Mouse (Mus musculus) embryo, embryonic 9.5 days (tissue): ENCODE data around the gene Myoz2.

Experiments
- DNase-seq: peaks from one replicate; pipeline ENCODE4 v3.0.0-alpha.2; 2017; ENCODE audit errors: extremely low spot score

The Myoz2 gene

DNA sequence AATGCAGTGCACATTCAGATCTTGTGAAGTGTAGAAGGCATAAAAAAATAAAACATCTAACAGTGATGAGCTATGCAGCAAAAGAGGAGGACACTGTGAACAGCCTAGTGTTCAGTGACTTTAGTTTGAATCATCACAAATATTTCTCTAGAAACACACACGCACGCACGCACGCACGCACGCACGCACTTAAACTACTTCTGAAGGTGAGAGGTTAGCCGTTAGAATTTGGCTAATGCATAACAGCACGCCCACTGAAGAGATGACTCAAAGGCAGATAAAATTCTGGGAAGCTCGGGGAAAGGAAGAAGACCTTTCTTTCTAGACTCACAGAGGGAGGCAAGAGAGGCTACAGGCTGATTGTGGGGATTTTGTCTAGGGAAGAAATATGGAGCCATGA lies 27.4 kb downstream of the Myoz2 start:
- DNase-seq: no peak

- no peak for DNase-seq
These were observed 33.8 kb downstream of the Myoz2 start for GRCm38 (mm10) chr3:123001053-123001452.

- DNase-seq: no peak
These were observed 36.3 kb downstream of the Myoz2 start for GRCm38 (mm10) chr3:122998511-122998910.

GRCm38 (mm10) chr3:122996968-122997367 lies 37.8 kb downstream of the Myoz2 start:
- no peak for DNase-seq

DNA sequence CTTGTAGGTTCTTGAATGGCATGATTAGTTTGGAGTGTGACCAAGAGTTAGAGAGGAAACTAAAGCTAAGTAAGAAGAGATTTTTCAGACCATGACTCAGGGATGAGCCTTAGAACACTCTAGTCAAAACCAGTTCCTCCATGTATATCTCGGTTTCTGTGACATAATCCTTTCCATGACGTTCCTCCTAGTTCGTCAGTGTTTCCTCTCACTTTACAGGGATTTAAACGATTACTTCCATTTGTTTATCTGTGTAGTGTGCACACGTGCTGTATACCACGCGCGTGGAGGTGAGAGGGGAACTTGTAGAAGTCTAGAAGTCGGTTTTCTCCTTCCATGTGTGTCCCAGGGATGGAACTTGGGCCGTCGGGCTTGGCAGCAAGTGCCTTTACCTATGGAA lies 47.9 kb downstream of the Myoz2 start:
- DNase-seq: no peak

- no peak for DNase-seq
These were observed 48.4 kb downstream of the Myoz2 start for GRCm38 (mm10) chr3:122986386-122986785.

DNA sequence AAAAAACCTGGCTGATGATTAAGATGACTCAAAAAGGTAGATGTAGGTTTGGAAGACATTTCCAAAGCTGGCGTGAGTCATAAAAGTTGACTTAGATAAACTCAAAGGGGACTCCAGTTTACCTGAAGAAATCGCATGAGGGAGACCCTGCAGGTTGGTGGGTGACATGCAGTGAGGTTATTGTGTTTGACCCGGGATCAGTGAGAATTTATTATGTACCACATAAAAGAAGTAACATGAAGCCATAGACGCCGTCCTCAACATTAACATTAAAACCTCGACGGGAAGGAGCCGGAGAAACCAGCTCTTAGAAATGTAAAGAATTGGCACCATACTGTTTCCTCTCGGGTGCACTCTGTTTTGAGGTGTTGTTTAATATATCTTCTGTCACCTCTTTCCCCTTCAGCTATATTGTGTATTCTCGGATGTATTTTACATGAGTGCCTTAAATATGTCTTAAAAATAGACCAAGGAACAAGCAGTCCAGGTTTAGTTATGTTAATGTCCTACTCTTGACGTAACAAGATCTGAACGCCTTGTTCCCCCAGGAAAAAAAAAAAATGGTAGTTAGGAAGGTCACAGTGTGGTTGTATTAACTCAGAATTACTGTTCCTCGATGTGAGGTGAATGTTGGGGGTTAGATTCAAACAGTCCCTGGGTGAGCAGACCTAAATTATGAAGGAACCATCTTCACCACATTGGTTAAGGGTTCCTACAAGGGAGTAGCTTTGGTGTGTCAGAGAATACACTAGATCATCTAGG lies 49.5 kb downstream of the Myoz2 start:
- no peak for DNase-seq

- peak; percentile 99 for DNase-seq
These were observed 50.3 kb downstream of the Myoz2 start, which contains the start of gene Usp53 for GRCm38 (mm10) chr3:122984249-122985182. Gene Usp53, minus strand, starts transcription at chr3:122984510.

- DNase-seq: no peak
These were observed 51.0 kb downstream of the Myoz2 start for GRCm38 (mm10) chr3:122983849-122984248.

- no peak for DNase-seq
These were observed 58.9 kb downstream of the Myoz2 start for GRCm38 (mm10) chr3:122975964-122976363.

GRCm38 (mm10) chr3:122975363-122975762 lies 59.5 kb downstream of the Myoz2 start:
- DNase-seq: no peak

- no peak for DNase-seq
These were observed 60.0 kb downstream of the Myoz2 start for GRCm38 (mm10) chr3:122974833-122975232.

DNA sequence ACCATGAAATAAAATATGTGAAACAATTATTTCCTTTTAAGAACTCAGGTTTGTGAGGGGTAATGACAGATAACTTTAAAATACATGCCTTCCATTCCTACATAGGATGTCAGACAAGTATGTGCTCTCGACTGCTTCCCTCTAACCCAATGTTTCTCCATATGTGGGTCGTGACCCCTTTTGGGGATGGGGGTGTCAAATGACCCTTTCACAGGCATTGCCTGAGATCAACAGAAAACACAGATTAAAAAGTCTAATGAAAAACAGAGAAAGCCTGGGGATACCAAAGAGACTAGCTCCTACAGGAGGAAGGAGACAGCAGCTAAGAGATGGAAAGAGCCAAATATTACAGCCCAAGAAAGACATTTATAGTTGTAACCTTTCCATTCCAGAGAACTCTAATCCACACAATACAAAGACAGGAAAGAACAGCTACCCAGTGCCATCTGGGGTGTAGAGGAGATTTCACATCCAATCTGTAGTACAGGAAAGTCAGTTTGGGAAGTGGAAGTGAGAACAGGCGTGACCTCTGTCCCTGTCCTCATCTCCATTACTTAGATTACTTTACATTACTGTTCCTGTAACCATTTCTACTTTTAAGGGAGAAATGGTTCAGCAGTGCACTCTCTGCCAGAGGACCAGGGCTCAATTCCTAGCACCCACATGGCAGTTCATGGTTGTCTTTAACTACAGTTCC lies 62.5 kb downstream of the Myoz2 start:
- DNase-seq: peak; percentile 24

- DNase-seq: no peak
These were observed 66.4 kb downstream of the Myoz2 start for GRCm38 (mm10) chr3:122968391-122968790.

- no peak for DNase-seq
These were observed 70.5 kb downstream of the Myoz2 start for GRCm38 (mm10) chr3:122964301-122964700.
